Mouse (Mus musculus) CH12.LX (cell line): ENCODE measurements around the gene Znrd1. TPM values are rescaled to one million over a fixed set of nuclear protein-coding genes. Genes with fewer than 3 reads are reported as not detected.

Source experiments
- DNase-seq: peaks from one replicate; pipeline ENCODE4 v3.0.0-alpha.2; 2013; ENCODE audit errors: extremely low read depth
- H3K27ac ChIP-seq: 2 replicates; pipeline ENCODE4 v1.5.1; 2012; ENCODE audit warnings: low read depth, mild to moderate bottlenecking, control low read depth, moderate library complexity; ENCODE audit not compliant: insufficient read depth
- H3K27me3 ChIP-seq: replicated peaks from 2 replicates; pipeline ENCODE3; 2012; ENCODE audit warnings: inconsistent platforms
- H3K36me3 ChIP-seq, 2 experiments: replicated peaks in 1 of 2; 2 replicates each; pipeline versions ENCODE3 to v1.6.1; 2012; ENCODE audit warnings: inconsistent platforms in 1 of 2, low read length in 1 of 2, mild to moderate bottlenecking in 1 of 2, mixed read lengths in 1 of 2, moderate library complexity in 1 of 2; ENCODE audit not compliant: control insufficient read depth in 1 of 2, insufficient read depth in 1 of 2
- H3K4me1 ChIP-seq, 2 experiments: 2 replicates each; pipeline ENCODE4 v1.6.1; 2012; ENCODE audit warnings: inconsistent platforms in 1 of 2, moderate library complexity in 1 of 2; ENCODE audit not compliant: insufficient read depth in 2 of 2, control insufficient read depth in 1 of 2
- H3K4me2 ChIP-seq: 2 replicates; pipeline ENCODE4 v1.6.1; 2012; ENCODE audit warnings: low read depth, mild to moderate bottlenecking, control low read depth; ENCODE audit not compliant: poor library complexity, insufficient read depth, severe bottlenecking
- H3K4me3 ChIP-seq, 3 experiments: fragments of 150-350 bp in 1 of 3; sonication (generic) in 1 of 3; replicated peaks in 1 of 3; 2 replicates each; pipeline versions ENCODE3 to v1.5.1; 2011 to 2012; ENCODE audit warnings: low read depth in 2 of 3, low read length in 2 of 3, mild to moderate bottlenecking in 2 of 3, moderate library complexity in 2 of 3, control low read depth in 1 of 3, improper control_type of control experiment in 1 of 3, inconsistent platforms in 1 of 3, mixed read lengths in 1 of 3; ENCODE audit not compliant: poor library complexity in 1 of 3
- H3K79me2 ChIP-seq: replicated peaks from 2 replicates; pipeline ENCODE4 v1.6.1; 2012; ENCODE audit warnings: mild to moderate bottlenecking, moderate library complexity; ENCODE audit not compliant: control insufficient read depth, poor library complexity, insufficient read depth, severe bottlenecking; ENCODE audit errors: extremely low read depth
- H3K9ac ChIP-seq: 2 replicates; pipeline ENCODE4 v1.6.1; 2012; ENCODE audit warnings: low read depth, mild to moderate bottlenecking, control low read depth, moderate library complexity; ENCODE audit not compliant: insufficient read depth
- H3K9me3 ChIP-seq: replicated peaks from 2 replicates; pipeline ENCODE3; 2012; ENCODE audit warnings: low read length, inconsistent platforms, mixed read lengths
- EP300 ChIP-seq: IDR thresholded peaks from 2 replicates; pipeline ENCODE4 v1.6.1; 2011; ENCODE audit warnings: low read length, improper control_type of control experiment
- ETS1 ChIP-seq: conservative IDR thresholded peaks from 2 replicates; pipeline ENCODE4 v1.6.1; 2012; ENCODE audit warnings: low read depth, mild to moderate bottlenecking, inconsistent platforms, low read length, improper control_type of control experiment, moderate library complexity
- GABPA ChIP-seq: IDR thresholded peaks from 2 replicates; pipeline ENCODE4 v1.6.1; 2012; ENCODE audit warnings: low read depth, low read length, improper control_type of control experiment, inconsistent platforms; ENCODE audit not compliant: insufficient replicate concordance
- HCFC1 ChIP-seq: IDR thresholded peaks from 2 replicates; pipeline ENCODE4 v1.6.1; 2012; ENCODE audit warnings: low read depth, mild to moderate bottlenecking, inconsistent platforms, low read length, improper control_type of control experiment
- IRF4 ChIP-seq: IDR thresholded peaks from 2 replicates; pipeline ENCODE4 v1.6.1; 2014; ENCODE audit warnings: low read depth, mild to moderate bottlenecking, inconsistent platforms, low read length, improper control_type of control experiment
- JUN ChIP-seq: IDR thresholded peaks from 2 replicates; pipeline ENCODE4 v1.6.1; 2011; ENCODE audit warnings: low read depth, mild to moderate bottlenecking, low read length, improper control_type of control experiment, moderate library complexity; ENCODE audit not compliant: insufficient read depth
- JUND ChIP-seq: conservative IDR thresholded peaks from 2 replicates; pipeline ENCODE4 v1.6.1; 2011; ENCODE audit warnings: low read depth, low read length, improper control_type of control experiment
- NELFE ChIP-seq: IDR thresholded peaks from 2 replicates; pipeline ENCODE4 v1.6.1; 2011; ENCODE audit warnings: low read depth, low read length, improper control_type of control experiment
- PAX5 ChIP-seq: IDR thresholded peaks from 2 replicates; pipeline ENCODE4 v1.6.1; 2012; ENCODE audit warnings: low read length, inconsistent platforms, mixed read lengths
- SIN3A ChIP-seq: IDR thresholded peaks from 2 replicates; pipeline ENCODE4 v1.6.1; 2012; ENCODE audit warnings: low read length, improper control_type of control experiment, inconsistent platforms
- SMC3 ChIP-seq: IDR thresholded peaks from 2 replicates; pipeline ENCODE4 v1.6.1; 2011; ENCODE audit warnings: low read depth, low read length, improper control_type of control experiment
- TBP ChIP-seq: conservative IDR thresholded peaks from 2 replicates; pipeline ENCODE4 v1.6.1; 2011; ENCODE audit warnings: low read depth, low read length, improper control_type of control experiment
- TCF12 ChIP-seq: IDR thresholded peaks from 2 replicates; pipeline ENCODE4 v1.6.1; 2014; ENCODE audit warnings: low read depth, mild to moderate bottlenecking, inconsistent platforms, low read length, improper control_type of control experiment
- ZC3H11A ChIP-seq: IDR thresholded peaks from 2 replicates; pipeline ENCODE4 v1.6.1; 2012; ENCODE audit warnings: low read depth, mild to moderate bottlenecking, inconsistent platforms, low read length, improper control_type of control experiment
- ZNF384 ChIP-seq: IDR thresholded peaks from 2 replicates; pipeline ENCODE4 v1.6.1; 2012; ENCODE audit warnings: low read depth, low read length, improper control_type of control experiment, inconsistent platforms
- dilution Hi-C: fragments of 300-500 bp; cut with MboI; formaldehyde crosslinking; loops from 2 replicates; pipeline ENCODE4 v1.14.3; 2020; ENCODE audit warnings: low sequenced_read_pairs; ENCODE audit not compliant: extremely low pct_unique_long_range_greater_than_20kb, extremely low pct_ligation_motif_present
- in situ Hi-C: fragments of 300-500 bp; cut with MboI; formaldehyde crosslinking; loops from 3 replicates; pipeline ENCODE4 v1.14.3; 2019; ENCODE audit warnings: low sequenced_read_pairs, low pct_ligation_motif_present, low pct_unique_long_range_greater_than_20kb, mixed read lengths
- polyA plus RNA-seq: library from polyadenylated mRNA; unstranded; fragments of >175 nt; gene quantifications from 2 replicates; pipeline ENCODE4 v1.2.1, GENCODE M21; 2012; ENCODE audit warnings: low read depth; ENCODE audit not compliant: insufficient read length
- total RNA-seq, 2 experiments: library from RNA; depleted of rRNA; stranded (reverse); fragments of 300-350 nt in 1 of 2; fragments of >200 nt in 1 of 2; gene quantifications; 2 replicates each; pipeline ENCODE4 v1.2.3; 2012 to 2014

Znrd1 gene
- total and polyA plus RNA-seq, 3 experiments: 66.8 to 98.1 (median 66.9) TPM

- Histone ChIP-seq H3K4me3 (no peak within 1 kb of the TSS), H3K27me3 (no peaks in the 10 kb centered on the region), H3K9ac (no peak within 1 kb of the TSS), H3K9me3 (no peaks in the 10 kb centered on the region), H3K27ac (no peak within 1 kb of the TSS), H3K36me3 (peaks cover 0 to 4% of the 10 kb centered on the region in 2 experiments), H3K79me2 (no peaks in the 10 kb centered on the region), H3K4me2 (no peak within 1 kb of the TSS; the same call in 1 of the 2 replicates), H3K4me1 (peaks cover 3 to 26% of the 10 kb centered on the region in 2 experiments; a peak in 2 of 4 replicates)
- in situ Hi-C loops (no loop called here), dilution Hi-C loops (no loop called here)
- DNase-seq: no peak
- no peak for TF ChIP-seq TBP
- no peak for TF ChIP-seq JUND
- no peak for TF ChIP-seq NELFE
- TF ChIP-seq IRF4: no peak
- no peak for TF ChIP-seq ZNF384
- TF ChIP-seq SIN3A: no peak
- no peak for TF ChIP-seq GABPA
Measured at GRCm38 (mm10) chr17:36989437-36989836, 31.1 kb upstream of the Znrd1 start, which contains the start of gene H2-M5. Gene H2-M5, minus strand, starts transcription at chr17:36989537.

- in situ Hi-C loops (no loop called here), dilution Hi-C loops (no loop called here)
- H3K79me2 ChIP-seq: no peaks in the 10 kb centered on the region
- H3K27me3 ChIP-seq: no peaks in the 10 kb centered on the region
- H3K9ac ChIP-seq: no peak overlapping the region
- peaks cover 0 to 4% of the 10 kb centered on the region in 2 experiments for H3K36me3 ChIP-seq
- no peak overlapping the region for H3K27ac ChIP-seq
- peaks cover 3 to 17% of the 10 kb centered on the region in 2 experiments; a peak in 2 of 4 replicates for H3K4me1 ChIP-seq
- no peak overlapping the region for H3K4me3 ChIP-seq
- H3K4me2 ChIP-seq: no peak overlapping the region
- TF ChIP-seq SMC3 (no peak), JUN (no peak), EP300 (no peak), ETS1 (no peak), TCF12 (no peak), ZC3H11A (no peak), PAX5 (no peak), HCFC1 (no peak)
- no peak for DNase-seq
- H3K9me3 ChIP-seq: no peaks in the 10 kb centered on the region
Measured at GRCm38 (mm10) chr17:36988475-36988874, 30.1 kb upstream of the Znrd1 start.
